ENCODE assay signal across 10 mouse cellular contexts in the genomic region with DNA sequence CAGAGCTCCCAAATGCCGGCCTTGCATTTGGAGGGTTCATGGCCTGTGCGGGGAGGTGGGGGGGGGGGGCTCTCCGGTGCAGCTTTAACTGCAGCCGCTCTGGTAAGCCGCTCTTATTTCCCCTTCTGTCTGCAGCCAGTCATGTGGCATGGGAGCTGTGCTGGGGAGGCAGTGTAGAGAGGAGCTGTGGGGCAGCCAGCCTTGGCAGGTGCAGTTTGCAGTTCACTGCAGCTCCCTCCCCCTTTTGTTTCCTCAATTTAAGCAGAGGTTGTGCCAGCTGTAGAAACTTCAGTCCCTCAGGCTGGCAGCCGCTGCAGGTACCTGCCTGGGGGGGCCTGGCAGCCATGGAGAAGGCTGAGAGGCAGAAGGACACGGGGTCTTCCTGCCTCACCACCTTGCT. TPM values are rescaled to one million over a fixed set of nuclear protein-coding genes. Genes with fewer than 3 reads are reported as not detected.
A peak's percentile ranks its signal among the peaks of the same experiment; 100 is the strongest.
DNase-seq lines count a peak whose midpoint lies in the region; ATAC-seq and TF ChIP-seq lines count a peak whose summit lies in the region.
"Had no signal": no experiment of that assay in that cellular context is flagged by ENCODE, and none has a peak within 500 bp of the region (broad histone marks: within the 10 kb centered on the region; RNA-seq: fewer than 3 reads in every experiment).

No protein-coding gene starts in this region.

- DNase-seq in intestine, embryonic 14.5 days (ENCODE audit: low spot score) = no peak
- no peak for DNase-seq in forebrain, embryonic 11.5 days (ENCODE audit: low spot score)
- peak; percentile 43 for DNase-seq in kidney, postnatal 10 days
- no peak for DNase-seq in adrenal gland, adult (ENCODE audit: inconsistent age in 2 of 2, low spot score in 1 of 2)
- no peak for DNase-seq in urinary bladder, adult 2 months (ENCODE audit: low spot score)

- no peaks in the 10 kb centered on the region for H3K9me3 ChIP-seq in intestine, embryonic 14.5 days (ENCODE audit: control insufficient read depth, low read length)
- H3K9me3 ChIP-seq in intestine, postnatal 0 days (ENCODE audit: control insufficient read depth) = no peaks in the 10 kb centered on the region
- no peaks in the 10 kb centered on the region for H3K9me3 ChIP-seq in forebrain, embryonic 11.5 days (ENCODE audit: control insufficient read depth, low read length)
- H3K9me3 ChIP-seq in stomach, embryonic 15.5 days = no peaks in the 10 kb centered on the region
- H3K9me3 ChIP-seq: G1E had no signal

- no peak for ATAC-seq in intestine, embryonic 14.5 days (replicated peaks; ENCODE audit: low FRiP score, low TSS enrichment, low read depth)
- no peak for ATAC-seq in intestine, postnatal 0 days
- ATAC-seq in forebrain, embryonic 11.5 days (replicated peaks; ENCODE audit: low FRiP score) = no peak
- ATAC-seq in stomach, embryonic 15.5 days (ENCODE audit: insufficient read depth, low FRiP score, low read depth) = no peak
- ATAC-seq in megakaryocyte-erythroid progenitor cell, adult 5-6 weeks (replicated peaks; ENCODE audit: low FRiP score, low TSS enrichment, poor library complexity, severe bottlenecking) = no peak

- peak overlapping the region; percentile 77 for H3K27ac ChIP-seq in intestine, embryonic 14.5 days (ENCODE audit: low read depth)
- H3K27ac ChIP-seq in intestine, postnatal 0 days (ENCODE audit: low read depth, low read length) = no peak overlapping the region
- peak overlapping the region; percentile 81 for H3K27ac ChIP-seq in forebrain, embryonic 11.5 days (ENCODE audit: low read depth, low read length)
- H3K27ac ChIP-seq in stomach, embryonic 15.5 days = peak overlapping the region; percentile 74

- 39% methylated on average over 7 of the region's 7 CpGs for WGBS in intestine, embryonic 14.5 days
- 51% methylated on average over 7 of the region's 7 CpGs for WGBS in intestine, postnatal 0 days
- WGBS in forebrain, embryonic 11.5 days = 25% methylated on average over 7 of the region's 7 CpGs
- WGBS in stomach, embryonic 15.5 days = 54% methylated on average over 7 of the region's 7 CpGs

- H3K36me3 ChIP-seq in intestine, embryonic 14.5 days (ENCODE audit: control insufficient read depth, insufficient read depth, low read length) = peaks cover 50% of the 10 kb centered on the region
- peaks cover 41% of the 10 kb centered on the region for H3K36me3 ChIP-seq in intestine, postnatal 0 days (ENCODE audit: control insufficient read depth, insufficient read depth)
- peaks cover 7% of the 10 kb centered on the region for H3K36me3 ChIP-seq in forebrain, embryonic 11.5 days (ENCODE audit: control insufficient read depth, insufficient read depth, low read length)
- H3K36me3 ChIP-seq in stomach, embryonic 15.5 days = peaks cover 41% of the 10 kb centered on the region

- 0 out of 2 replicates have a peak overlapping the region, but pooled peaks have one; percentile 2 for H3K9ac ChIP-seq in intestine, embryonic 14.5 days (ENCODE audit: low read length)
- H3K9ac ChIP-seq in intestine, postnatal 0 days (ENCODE audit: low read depth, low read length) = no peak overlapping the region
- peak overlapping the region; percentile 35; the same call in 1 of the 2 replicates for H3K9ac ChIP-seq in forebrain, embryonic 11.5 days (ENCODE audit: low read length)
- no peak overlapping the region for H3K9ac ChIP-seq in stomach, embryonic 15.5 days

- H3K4me1 ChIP-seq in intestine, embryonic 14.5 days (replicated peaks; ENCODE audit: control insufficient read depth, insufficient read depth, low read length) = peaks cover 50% of the 10 kb centered on the region
- H3K4me1 ChIP-seq in intestine, postnatal 0 days (replicated peaks; ENCODE audit: control insufficient read depth, insufficient read depth, low read length) = peaks cover 14% of the 10 kb centered on the region
- H3K4me1 ChIP-seq in forebrain, embryonic 11.5 days (replicated peaks; ENCODE audit: control insufficient read depth, insufficient read depth, low read length) = peaks cover 35% of the 10 kb centered on the region
- H3K4me1 ChIP-seq in stomach, embryonic 15.5 days = peaks cover 57% of the 10 kb centered on the region

- no peak overlapping the region for H3K4me3 ChIP-seq in intestine, embryonic 14.5 days (ENCODE audit: low read depth, low read length)
- no peak overlapping the region for H3K4me3 ChIP-seq in intestine, postnatal 0 days (ENCODE audit: low read depth, low read length)
- H3K4me3 ChIP-seq in forebrain, embryonic 11.5 days (ENCODE audit: low read depth, low read length) = no peak overlapping the region
- H3K4me3 ChIP-seq in stomach, embryonic 15.5 days (replicated peaks) = no peak overlapping the region

- H3K27me3 ChIP-seq in intestine, embryonic 14.5 days (replicated peaks; ENCODE audit: control insufficient read depth, insufficient read depth, low read length) = no peaks in the 10 kb centered on the region
- H3K27me3 ChIP-seq in intestine, postnatal 0 days (replicated peaks; ENCODE audit: control insufficient read depth, insufficient read depth, low read length) = no peaks in the 10 kb centered on the region
- no peaks in the 10 kb centered on the region; the same call in 1 of the 2 replicates for H3K27me3 ChIP-seq in forebrain, embryonic 11.5 days (ENCODE audit: control insufficient read depth, insufficient read depth, low read length)
- no peaks in the 10 kb centered on the region for H3K27me3 ChIP-seq in stomach, embryonic 15.5 days (replicated peaks)

- TF ChIP-seq CTCF in intestine, postnatal 0 days (IDR thresholded peaks at IDR 0.05; ENCODE audit: low read depth) = no peak

- H3K4me2 ChIP-seq in intestine, embryonic 14.5 days (ENCODE audit: low read length) = no peak overlapping the region
- no peak overlapping the region for H3K4me2 ChIP-seq in intestine, postnatal 0 days (replicated peaks; ENCODE audit: low read depth)
- H3K4me2 ChIP-seq in forebrain, embryonic 11.5 days (ENCODE audit: low read depth, low read length, severe bottlenecking) = no peak overlapping the region
- no peak overlapping the region for H3K4me2 ChIP-seq in stomach, embryonic 15.5 days

RNA-seq across cellular contexts. Expression of gene Cd164l2, which starts 15.1 kb away (rescaled TPM):
- polyA plus RNA-seq in intestine, embryonic 14.5 days (2014; fragmentation: Nextera tagmentation; extraction: Ambion mirVana) = 1.9 and 2.5 TPM in 2 replicates
- 0.58 and 0.94 TPM in 2 replicates for polyA plus RNA-seq in intestine, postnatal 0 days (2015; fragmentation: Nextera tagmentation; extraction: Ambion mirVana)
- not detected in 2 replicates for polyA plus RNA-seq in forebrain, embryonic 11.5 days (2014; fragmentation: Nextera tagmentation; extraction: Ambion mirVana)
- 6.8 and 7.8 TPM in 2 replicates for polyA plus RNA-seq in stomach, embryonic 15.5 days (2015; fragmentation: Nextera tagmentation; extraction: Ambion mirVana)
- total RNA-seq in megakaryocyte-erythroid progenitor cell, adult 5-6 weeks (2014; fragmentation: Nextera tagmentation) = not detected in 2 replicates
- total RNA-seq in megakaryocyte-erythroid progenitor cell, adult 5-6 weeks (2017) = not detected in 2 replicates
- polyA plus RNA-seq in urinary bladder, adult 2 months (2012; rRNA removed) = 1.5 and 2.1 TPM in 2 replicates
- total RNA-seq: G1E had no signal
- polyA plus RNA-seq: G1E had no signal

RNA-seq across cellular contexts. Expression of gene Gpr3, which starts 15.5 kb away (rescaled TPM):
- not detected in 2 replicates for polyA plus RNA-seq in intestine, embryonic 14.5 days (2014; fragmentation: Nextera tagmentation; extraction: Ambion mirVana)
- 0.05 TPM in 1 of 2 replicates, not detected in the other for polyA plus RNA-seq in intestine, postnatal 0 days (2015; fragmentation: Nextera tagmentation; extraction: Ambion mirVana)
- 0.37 TPM in 1 of 2 replicates, not detected in the other for polyA plus RNA-seq in forebrain, embryonic 11.5 days (2014; fragmentation: Nextera tagmentation; extraction: Ambion mirVana)
- 0.13 and 0.23 TPM in 2 replicates for polyA plus RNA-seq in stomach, embryonic 15.5 days (2015; fragmentation: Nextera tagmentation; extraction: Ambion mirVana)
- total RNA-seq in megakaryocyte-erythroid progenitor cell, adult 5-6 weeks (2014; fragmentation: Nextera tagmentation) = not detected in 2 replicates
- total RNA-seq in megakaryocyte-erythroid progenitor cell, adult 5-6 weeks (2017) = not detected in 2 replicates
- 0.15 and 0.36 TPM in 2 replicates for polyA plus RNA-seq in urinary bladder, adult 2 months (2012; rRNA removed)
- polyA plus RNA-seq: liver, embryonic 16.5 days had no signal

RNA-seq across cellular contexts. Expression of gene Map3k6, which starts 43.8 kb away (rescaled TPM):
- 2.8 and 3.2 TPM in 2 replicates for polyA plus RNA-seq in intestine, embryonic 14.5 days (2014; fragmentation: Nextera tagmentation; extraction: Ambion mirVana)
- polyA plus RNA-seq in intestine, postnatal 0 days (2015; fragmentation: Nextera tagmentation; extraction: Ambion mirVana) = 1.8 TPM in 2 replicates
- 1.2 and 3.0 TPM in 2 replicates for polyA plus RNA-seq in forebrain, embryonic 11.5 days (2014; fragmentation: Nextera tagmentation; extraction: Ambion mirVana)
- polyA plus RNA-seq in stomach, embryonic 15.5 days (2015; fragmentation: Nextera tagmentation; extraction: Ambion mirVana) = 5.0 and 8.6 TPM in 2 replicates
- 10.6 and 15.9 TPM in 2 replicates for total RNA-seq in megakaryocyte-erythroid progenitor cell, adult 5-6 weeks (2014; fragmentation: Nextera tagmentation)
- total RNA-seq in megakaryocyte-erythroid progenitor cell, adult 5-6 weeks (2017) = 6.9 and 7.0 TPM in 2 replicates
- polyA plus RNA-seq in urinary bladder, adult 2 months (2012; rRNA removed) = 23.8 and 24.2 TPM in 2 replicates

Comparison
In these comparisons a context has a peak if more than half of its experiments do, and no peak if none do; other contexts are left out.
1. H3K9ac ChIP-seq: peak in intestine, embryonic 14.5 days (single experiment) and forebrain, embryonic 11.5 days (single experiment); none in intestine, postnatal 0 days (single experiment) and stomach, embryonic 15.5 days (single experiment).